Mouse (Mus musculus) MEL (cell line): Measurements from ENCODE around the gene Thg1l.

Experiments used
- CTCF ChIP-seq, 3 experiments: IDR thresholded peaks in 2 of 3; conservative IDR thresholded peaks in 1 of 3; 2 replicates each; pipeline ENCODE4 v1.5.1; 2011 to 2012; ENCODE audit warnings: low read length in 3 of 3, low read depth in 2 of 3, mild to moderate bottlenecking in 2 of 3, improper control_type of control experiment in 1 of 3, inconsistent platforms in 1 of 3, mixed read lengths in 1 of 3, moderate library complexity in 1 of 3; ENCODE audit not compliant: control insufficient read depth in 1 of 3, insufficient read depth in 1 of 3, poor library complexity in 1 of 3, severe bottlenecking in 1 of 3
- EP300 ChIP-seq, 2 experiments: IDR thresholded peaks; 2 replicates each; pipeline ENCODE4 v1.6.1; 2011; ENCODE audit warnings: improper control_type of control experiment in 2 of 2, low read length in 2 of 2, low read depth in 1 of 2, mild to moderate bottlenecking in 1 of 2
- POLR2A ChIP-seq, 2 experiments: IDR thresholded peaks; 2 replicates each; pipeline ENCODE4 v1.6.1; 2011 to 2012; ENCODE audit warnings: low read length in 2 of 2, mild to moderate bottlenecking in 2 of 2, control low read depth in 1 of 2, improper control_type of control experiment in 1 of 2, low read depth in 1 of 2, moderate library complexity in 1 of 2; ENCODE audit not compliant: control insufficient read depth in 1 of 2, insufficient read depth in 1 of 2, poor library complexity in 1 of 2
- RCOR1 ChIP-seq: IDR thresholded peaks from 2 replicates; pipeline ENCODE4 v1.6.1; 2012; ENCODE audit warnings: low read depth, mild to moderate bottlenecking, inconsistent platforms, low read length, improper control_type of control experiment

GRCm38 (mm10) chr11:45976061-45976460 is 20.8 kb upstream of the Thg1l start:
- TF ChIP-seq CTCF (IDR thresholded peaks at IDR 0.05 in 2 of 3, conservative IDR thresholded peaks at IDR 0.05 in 1 of 3; ENCODE audit: control insufficient read depth in 1 of 3, insufficient read depth in 1 of 3, low read depth in 2 of 3, low read length in 3 of 3, poor library complexity in 1 of 3, severe bottlenecking in 1 of 3) (no peak), RCOR1 (no peak), EP300 (IDR thresholded peaks at IDR 0.05; ENCODE audit: low read depth in 1 of 2, low read length in 2 of 2) (no peak), POLR2A (IDR thresholded peaks at IDR 0.05; ENCODE audit: control insufficient read depth in 1 of 2, insufficient read depth in 1 of 2, low read depth in 1 of 2, low read length in 2 of 2, poor library complexity in 1 of 2) (no peak)
